Mouse (Mus musculus): ENCODE results near the gene Gnpda2. TPM values are rescaled to one million over a fixed set of nuclear protein-coding genes. Genes with fewer than 3 reads are reported as not detected.

Gene Gnpda2
- polyA plus RNA-seq, 1 experiment from 2014 or later = 35.8 TPM

DNA sequence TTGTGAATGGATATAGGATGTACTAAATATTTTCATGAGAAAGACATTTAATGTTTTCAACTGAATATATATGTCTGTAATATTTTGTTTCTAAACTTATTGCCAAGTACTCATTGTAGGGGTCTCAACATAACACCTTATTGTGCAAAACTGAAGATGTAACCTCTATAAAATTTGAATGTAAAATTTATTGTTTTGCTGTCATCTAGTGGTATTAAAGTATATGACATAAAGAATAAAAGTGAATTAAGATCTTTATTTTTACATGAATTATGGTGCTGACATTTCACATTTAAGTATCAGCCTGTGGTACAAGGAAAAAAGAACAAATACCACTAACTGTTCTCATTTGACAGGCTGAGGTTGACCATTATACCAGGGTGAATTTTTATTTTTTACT is 68.2 kb downstream of the Gnpda2 start:
- no peaks in the 10 kb centered on the region for H3K4me1 ChIP-seq (ENCODE audit: control insufficient read depth, insufficient read depth, low read length)
- no peak for ATAC-seq
- no peaks in the 10 kb centered on the region for H3K36me3 ChIP-seq (ENCODE audit: control insufficient read depth, insufficient read depth, low read length)
- H3K4me2 ChIP-seq (ENCODE audit: low read depth, low read length) = no peak overlapping the region
- H3K27me3 ChIP-seq (replicated peaks; ENCODE audit: control insufficient read depth, insufficient read depth, low read length) = no peaks in the 10 kb centered on the region
- no peak overlapping the region for H3K27ac ChIP-seq (ENCODE audit: low read length)
- H3K9me3 ChIP-seq (ENCODE audit: control insufficient read depth, low read length) = no peaks in the 10 kb centered on the region
- no peak overlapping the region for H3K4me3 ChIP-seq (ENCODE audit: low read length)
- no peak overlapping the region for H3K9ac ChIP-seq (ENCODE audit: low read depth, low read length)

Other genes with a start within 250 kb of the Gnpda2 start
- not detected in 2 replicates for gene Yipf7, start 49.7 kb downstream of the Gnpda2 start, polyA plus RNA-seq (2015; fragmentation: Nextera tagmentation; extraction: Ambion mirVana)
- gene Guf1, start 35.4 kb downstream of the Gnpda2 start, polyA plus RNA-seq (2015; fragmentation: Nextera tagmentation; extraction: Ambion mirVana) = 33.1 and 35.3 TPM in 2 replicates